Mouse (Mus musculus) ovary, adult 2 months (tissue): ENCODE data around the gene Zxdc. TPM values are rescaled to one million over a fixed set of nuclear protein-coding genes. Genes with fewer than 3 reads are reported as not detected.

Experiments
- polyA plus RNA-seq: library from polyadenylated mRNA; depleted of rRNA; stranded (reverse); fragments of >200 nt; gene quantifications from 2 replicates; pipeline ENCODE4 v1.2.3, GENCODE M21; 2012; rRNA removed

The Zxdc gene
- polyA plus RNA-seq: 65.6 and 96.9 TPM in 2 replicates

DNA sequence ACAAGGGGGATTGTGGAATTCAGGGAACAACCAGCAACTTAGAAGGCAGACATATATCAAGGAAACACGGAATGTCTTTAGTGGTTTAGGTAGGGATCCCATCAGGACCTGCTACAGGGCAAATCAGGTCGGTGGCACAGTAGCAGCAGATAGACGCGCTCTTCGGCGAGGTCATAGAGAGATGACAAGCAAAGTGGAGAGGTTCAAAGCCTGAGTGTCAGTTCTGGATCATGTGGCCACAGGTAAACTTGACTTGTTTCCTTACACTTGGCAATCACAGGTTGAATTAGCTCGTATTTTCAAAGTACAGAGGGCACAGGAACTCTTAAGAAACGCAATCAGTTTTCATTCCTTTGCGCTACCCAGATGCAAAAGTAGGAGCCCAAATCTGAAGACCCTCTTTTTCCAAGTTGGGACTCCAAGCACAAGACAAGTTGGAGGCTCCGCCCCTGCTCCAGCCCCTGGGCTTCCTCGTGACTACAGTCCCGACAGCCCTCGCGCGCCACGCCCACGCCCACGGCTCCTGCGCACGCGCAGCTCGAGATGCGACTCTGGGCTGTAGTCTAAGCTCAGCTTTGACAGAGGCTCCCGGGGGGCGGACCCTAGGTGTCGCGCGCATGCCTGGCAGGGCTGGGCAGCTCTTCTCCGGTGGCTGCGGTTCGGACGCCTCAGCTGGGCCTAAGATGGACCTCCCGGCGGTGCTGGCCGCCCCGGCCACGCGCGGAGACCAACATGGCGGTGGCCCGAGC lies at the start of gene Zxdc:
TSS of gene Zxdc (plus strand) at position 517 of the 749 bp plus-strand sequence.

GRCm38 (mm10) chr6:90324991-90325390 lies 44.3 kb upstream of the Zxdc start, which contains the start of gene Chst13:
Gene Chst13, minus strand, starts transcription at chr6:90325185.

GRCm38 (mm10) chr6:90332561-90333425 lies 36.5 kb upstream of the Zxdc start, which contains the start of gene Uroc1:
Gene Uroc1, plus strand, starts transcription at chr6:90333284.

DNA sequence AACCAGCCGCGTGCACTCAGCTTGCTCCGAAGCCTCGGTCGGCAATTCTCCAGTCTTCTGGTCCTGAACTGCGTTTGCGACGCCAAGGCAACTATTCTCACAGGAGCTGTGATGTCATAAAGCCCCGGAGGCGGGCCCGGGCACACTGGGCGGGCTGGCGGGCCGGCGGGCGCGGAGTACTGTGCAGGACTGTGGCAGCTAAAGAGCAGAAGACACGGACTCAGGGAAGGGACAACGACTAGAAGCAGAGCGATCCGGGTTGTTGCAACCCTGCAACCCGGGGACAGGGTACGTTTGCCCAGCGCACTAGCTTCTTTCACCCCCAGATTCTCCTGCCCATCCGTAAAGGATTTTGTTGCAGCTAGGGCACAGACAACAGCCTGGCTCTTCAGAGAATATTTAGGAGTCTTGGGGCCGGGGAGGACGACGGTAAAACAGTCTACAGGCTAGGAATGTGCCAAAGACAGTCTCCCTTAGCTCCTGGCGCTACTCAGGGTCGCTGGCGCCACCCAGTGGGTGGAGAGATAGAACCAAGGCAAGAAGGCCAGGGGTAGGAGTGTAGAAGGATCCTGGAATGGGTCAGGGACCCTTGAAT lies 59.2 kb downstream of the Zxdc start, which contains the start of gene Cfap100:
TSS of gene Cfap100 (minus strand) at position 418 of the 595 bp plus-strand sequence.

Other genes with a start within 250 kb of the Zxdc start
- gene Vmn1r51, start 246.9 kb upstream of the Zxdc start, polyA plus RNA-seq: not detected in 2 replicates
- not detected in 2 replicates for gene Vmn1r52, start 194.7 kb upstream of the Zxdc start, polyA plus RNA-seq
- not detected in 2 replicates for gene V1ra8, start 166.7 kb upstream of the Zxdc start, polyA plus RNA-seq
- 0.16 TPM in 1 of 2 replicates, not detected in the other for gene Vmn1r53, start 145.1 kb upstream of the Zxdc start, polyA plus RNA-seq
- gene Vmn1r54, start 123.2 kb upstream of the Zxdc start, polyA plus RNA-seq: not detected in 2 replicates
- not detected in 2 replicates for gene BC048671, start 68.3 kb upstream of the Zxdc start, polyA plus RNA-seq
- 2.6 and 12.0 TPM in 2 replicates for gene Chst13, start 44.3 kb upstream of the Zxdc start, polyA plus RNA-seq
- gene Uroc1, start 36.2 kb upstream of the Zxdc start, polyA plus RNA-seq: 0.29 and 0.47 TPM in 2 replicates
- 4.7 and 5.8 TPM in 2 replicates for gene Cfap100, start 59.3 kb downstream of the Zxdc start, polyA plus RNA-seq
- 63.2 and 82.2 TPM in 2 replicates for gene Klf15, start 93.1 kb downstream of the Zxdc start, polyA plus RNA-seq
- gene Aldh1l1, start 116.9 kb downstream of the Zxdc start, polyA plus RNA-seq: 16.8 and 18.4 TPM in 2 replicates
- gene Slc41a3, start 235.2 kb downstream of the Zxdc start, polyA plus RNA-seq: 14.2 and 17.6 TPM in 2 replicates